Mouse (Mus musculus): Measurements from ENCODE around the gene Sept6. TPM values are rescaled to one million over a fixed set of nuclear protein-coding genes. Genes with fewer than 3 reads are reported as not detected.
A peak's percentile ranks its signal among the peaks of the same experiment; 100 is the strongest.

Sept6 gene
- polyA plus RNA-seq, 2 experiments, result 3.0 TPM

GRCm38 (mm10) chrX:36863766-36864608, 127.6 kb downstream of the Sept6 start:
- Histone ChIP-seq H3K9ac (replicated peaks) (peak overlapping the region; percentile 36), H3K27me3 (ENCODE audit: control insufficient read depth, insufficient read depth, low read length) (no peaks in the 10 kb centered on the region), H3K4me1 (replicated peaks; ENCODE audit: control insufficient read depth in 2 of 2, insufficient read depth in 2 of 2, low read length in 1 of 2) (peaks cover 4 to 5% of the 10 kb centered on the region in 2 experiments; a peak in 2 of 4 replicates), H3K36me3 (replicated peaks; ENCODE audit: control insufficient read depth, insufficient read depth, low read depth) (no peaks in the 10 kb centered on the region), H3K4me2 (ENCODE audit: low read depth) (peak overlapping the region; percentile 68), H3K9me3 (ENCODE audit: control insufficient read depth, low read length) (no peaks in the 10 kb centered on the region), H3K4me3 (ENCODE audit: insufficient read depth in 1 of 2, low read depth in 2 of 2, low read length in 2 of 2) (peak overlapping the region; percentile 49 to 89), H3K27ac (peak overlapping the region; percentile 26)
- ATAC-seq (ENCODE audit: insufficient read depth) (peak; percentile 93), DNase-seq (ENCODE audit: low read depth in 3 of 3, low spot score in 3 of 3) (peak; percentile 69 to 73 (median 72))
- no peak; the same call in 1 of the 2 replicates for TF ChIP-seq EP300 (IDR thresholded peaks at IDR 0.05; ENCODE audit: low read depth)
- no peak for TF ChIP-seq CTCF (IDR thresholded peaks at IDR 0.05; ENCODE audit: low read depth)
- WGBS (ENCODE audit: insufficient replicate concordance), result 8% methylated on average over 34 of the region's 44 CpGs

Other genes with a start within 250 kb of the Sept6 start
- gene Slc25a43, start 248.1 kb downstream of the Sept6 start, polyA plus RNA-seq (2012; rRNA removed), result 0.49 and 0.76 TPM in 2 replicates
- gene Slc25a43, start 248.1 kb downstream of the Sept6 start, polyA plus RNA-seq (2014; fragmentation: Nextera tagmentation; extraction: Ambion mirVana), result 0.66 and 0.81 TPM in 2 replicates
- gene Slc25a5, start 196.1 kb downstream of the Sept6 start, polyA plus RNA-seq (2012; rRNA removed), result 291 and 352 TPM in 2 replicates
- 514 and 522 TPM in 2 replicates for gene Slc25a5, start 196.1 kb downstream of the Sept6 start, polyA plus RNA-seq (2014; fragmentation: Nextera tagmentation; extraction: Ambion mirVana)
- 19.4 and 21.4 TPM in 2 replicates for gene Ube2a, start 117.9 kb downstream of the Sept6 start, polyA plus RNA-seq (2012; rRNA removed)
- 72.8 and 80.2 TPM in 2 replicates for gene Ube2a, start 117.9 kb downstream of the Sept6 start, polyA plus RNA-seq (2014; fragmentation: Nextera tagmentation; extraction: Ambion mirVana)
- 5.2 and 6.2 TPM in 2 replicates for gene C330007P06Rik, start 117.7 kb downstream of the Sept6 start, polyA plus RNA-seq (2012; rRNA removed)
- gene C330007P06Rik, start 117.7 kb downstream of the Sept6 start, polyA plus RNA-seq (2014; fragmentation: Nextera tagmentation; extraction: Ambion mirVana), result 14.6 and 17.8 TPM in 2 replicates
- 1.3 and 2.7 TPM in 2 replicates for gene Nkrf, start 88.9 kb downstream of the Sept6 start, polyA plus RNA-seq (2012; rRNA removed)
- 1.2 and 1.3 TPM in 2 replicates for gene Nkrf, start 88.9 kb downstream of the Sept6 start, polyA plus RNA-seq (2014; fragmentation: Nextera tagmentation; extraction: Ambion mirVana)
- 0.02 TPM in 1 of 2 replicates, not detected in the other for gene Sowahd, start 57.1 kb upstream of the Sept6 start, polyA plus RNA-seq (2012; rRNA removed)
- gene Sowahd, start 57.1 kb upstream of the Sept6 start, polyA plus RNA-seq (2014; fragmentation: Nextera tagmentation; extraction: Ambion mirVana), result 0.11 TPM in 1 of 2 replicates, not detected in the other
- gene Rpl39, start 93.6 kb upstream of the Sept6 start, polyA plus RNA-seq (2012; rRNA removed), result 261 and 564 TPM in 2 replicates
- gene Rpl39, start 93.6 kb upstream of the Sept6 start, polyA plus RNA-seq (2014; fragmentation: Nextera tagmentation; extraction: Ambion mirVana), result 545 and 615 TPM in 2 replicates
- gene Upf3b, start 118.5 kb upstream of the Sept6 start, polyA plus RNA-seq (2012; rRNA removed), result 6.4 and 13.4 TPM in 2 replicates
- 7.4 and 7.9 TPM in 2 replicates for gene Upf3b, start 118.5 kb upstream of the Sept6 start, polyA plus RNA-seq (2014; fragmentation: Nextera tagmentation; extraction: Ambion mirVana)
- gene Nkap, start 135.0 kb upstream of the Sept6 start, polyA plus RNA-seq (2012; rRNA removed), result 1.7 and 2.3 TPM in 2 replicates
- gene Nkap, start 135.0 kb upstream of the Sept6 start, polyA plus RNA-seq (2014; fragmentation: Nextera tagmentation; extraction: Ambion mirVana), result 4.4 and 5.1 TPM in 2 replicates
- gene Akap14, start 177.0 kb upstream of the Sept6 start, polyA plus RNA-seq (2012; rRNA removed), result not detected in 2 replicates
- gene Akap14, start 177.0 kb upstream of the Sept6 start, polyA plus RNA-seq (2014; fragmentation: Nextera tagmentation; extraction: Ambion mirVana), result 0.13 TPM in 1 of 2 replicates, not detected in the other
- 111 and 169 TPM in 2 replicates for gene Ndufa1, start 199.4 kb upstream of the Sept6 start, polyA plus RNA-seq (2012; rRNA removed)
- gene Ndufa1, start 199.4 kb upstream of the Sept6 start, polyA plus RNA-seq (2014; fragmentation: Nextera tagmentation; extraction: Ambion mirVana), result 253 and 273 TPM in 2 replicates
- gene Rnf113a1, start 199.5 kb upstream of the Sept6 start, polyA plus RNA-seq (2012; rRNA removed), result 1.1 and 1.7 TPM in 2 replicates
- 2.3 and 3.2 TPM in 2 replicates for gene Rnf113a1, start 199.5 kb upstream of the Sept6 start, polyA plus RNA-seq (2014; fragmentation: Nextera tagmentation; extraction: Ambion mirVana)
- not detected in 2 replicates for gene Gm9, start 219.2 kb upstream of the Sept6 start, polyA plus RNA-seq (2012; rRNA removed)
- gene Gm9, start 219.2 kb upstream of the Sept6 start, polyA plus RNA-seq (2014; fragmentation: Nextera tagmentation; extraction: Ambion mirVana), result not detected in 2 replicates
- gene Rhox1, start 230.5 kb upstream of the Sept6 start, polyA plus RNA-seq (2012; rRNA removed), result not detected in 2 replicates
- gene Rhox1, start 230.5 kb upstream of the Sept6 start, polyA plus RNA-seq (2014; fragmentation: Nextera tagmentation; extraction: Ambion mirVana), result not detected in 2 replicates